Mouse (Mus musculus) cerebellum, postnatal 25 days (tissue): ENCODE data around the gene Tap2.

Experiments used
- DNase-seq, 2 experiments: peaks; one replicate each; pipeline ENCODE4 v3.0.0; 2021; ENCODE audit warnings: mixed read lengths in 2 of 2

The Tap2 gene

GRCm38 (mm10) chr17:34196941-34197894 is 6.1 kb upstream of the Tap2 start, which contains the start of gene Psmb8:
Gene Psmb8, plus strand, starts transcription at chr17:34197721.
- peak; percentile 79 to 89 for DNase-seq

DNA sequence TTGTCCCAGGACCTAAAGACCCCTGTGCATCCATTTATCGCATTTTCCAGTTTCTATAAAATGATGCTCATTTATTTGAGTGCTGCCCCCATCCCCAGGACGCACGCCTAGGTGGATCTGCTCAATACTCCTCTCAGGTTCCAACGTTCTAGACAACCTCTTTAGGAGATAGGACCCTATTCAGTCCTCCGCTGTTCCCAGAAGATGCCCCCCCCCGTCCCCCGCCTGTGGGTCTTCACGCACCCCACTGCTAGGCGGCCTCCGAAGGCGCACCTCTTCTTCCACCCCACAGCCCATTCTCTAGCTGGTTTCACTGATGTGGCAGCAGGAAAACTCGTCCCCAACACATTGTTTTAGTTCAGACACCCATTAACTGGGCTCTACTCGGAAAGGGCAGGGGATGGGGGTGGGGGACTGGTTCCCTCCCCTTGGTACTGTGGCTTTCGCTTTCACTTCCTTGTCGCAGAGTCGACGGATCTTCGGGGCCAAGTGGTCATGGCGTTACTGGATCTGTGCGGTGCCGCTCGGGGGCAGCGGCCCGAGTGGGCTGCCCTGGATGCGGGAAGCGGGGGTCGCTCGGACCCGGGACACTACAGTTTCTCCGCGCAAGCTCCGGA is 5.3 kb upstream of the Tap2 start:
- no peak for DNase-seq

DNA sequence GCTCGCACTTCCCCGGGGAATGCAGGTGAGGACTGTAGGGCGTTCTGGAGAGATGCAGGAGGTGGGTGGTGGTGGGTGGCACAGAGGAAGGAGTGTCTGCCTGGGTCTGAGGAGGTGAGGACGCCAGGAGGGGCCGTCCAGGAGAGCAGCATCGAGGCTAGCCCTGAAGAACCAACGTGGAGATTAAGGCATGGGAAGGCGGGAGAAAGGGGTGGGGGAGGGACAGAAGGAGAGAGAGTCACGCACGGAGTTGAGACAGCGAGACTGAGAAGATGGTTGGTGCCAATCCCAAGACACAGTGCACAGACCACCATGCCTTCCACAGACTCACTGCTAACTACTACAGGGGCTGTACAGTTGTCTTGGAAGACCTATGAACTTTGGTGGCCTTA is 4.8 kb upstream of the Tap2 start:
- DNase-seq: no peak

GRCm38 (mm10) chr17:34199050-34199619 is 4.2 kb upstream of the Tap2 start:
- DNase-seq: no peak

DNA sequence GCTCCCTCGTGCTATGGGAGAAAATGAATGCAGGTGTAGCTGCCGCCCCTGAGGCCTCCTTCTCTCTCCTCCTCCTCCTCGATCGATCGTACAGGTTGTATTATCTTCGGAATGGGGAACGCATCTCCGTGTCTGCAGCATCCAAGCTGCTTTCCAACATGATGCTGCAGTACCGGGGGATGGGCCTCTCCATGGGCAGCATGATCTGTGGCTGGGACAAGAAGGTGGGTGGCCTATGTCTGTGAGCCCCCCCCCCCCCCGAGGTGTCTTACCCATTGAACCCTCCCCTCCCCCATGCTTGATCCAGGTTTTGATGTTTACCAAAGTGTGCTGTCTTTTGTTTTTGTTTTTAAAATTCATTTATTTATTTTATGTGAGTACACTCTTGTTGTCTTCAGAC is 3.3 kb upstream of the Tap2 start:
- no peak for DNase-seq

DNA sequence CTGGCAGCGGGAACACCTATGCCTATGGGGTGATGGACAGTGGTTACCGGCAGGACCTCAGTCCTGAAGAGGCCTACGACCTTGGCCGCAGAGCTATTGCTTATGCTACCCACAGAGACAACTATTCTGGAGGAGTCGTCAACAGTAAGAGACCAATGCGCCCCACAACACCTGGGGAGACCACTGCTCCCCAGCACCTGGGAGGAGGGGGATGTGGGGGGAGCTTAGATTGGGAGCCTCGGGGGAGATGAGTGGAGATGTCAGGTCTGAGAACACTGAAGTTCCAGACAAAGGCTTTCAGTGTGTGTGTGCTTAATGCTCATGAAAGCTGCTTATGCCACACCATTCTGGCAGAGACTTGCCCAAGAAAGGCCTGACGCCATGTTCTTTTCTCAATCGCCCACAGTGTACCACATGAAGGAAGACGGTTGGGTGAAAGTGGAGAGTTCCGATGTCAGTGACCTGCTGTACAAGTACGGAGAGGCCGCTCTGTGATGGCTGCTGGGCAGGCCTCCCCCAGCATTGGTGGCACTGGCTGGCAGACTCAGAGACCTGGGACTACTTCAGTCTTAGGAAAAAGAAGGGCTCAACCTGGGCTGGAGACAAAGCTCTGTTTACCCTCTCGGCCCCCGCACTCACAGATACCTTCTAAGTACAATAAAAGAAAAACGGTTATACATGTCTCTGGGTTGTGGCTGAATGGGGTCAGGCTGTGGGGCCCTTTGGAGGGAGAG is 2.4 kb upstream of the Tap2 start:
- DNase-seq: no peak

- no peak for DNase-seq
Measured at GRCm38 (mm10) chr17:34201506-34202055, 1.7 kb upstream of the Tap2 start.

GRCm38 (mm10) chr17:34202760-34203442 is 426 bp upstream of the Tap2 start:
- DNase-seq: no peak

DNA sequence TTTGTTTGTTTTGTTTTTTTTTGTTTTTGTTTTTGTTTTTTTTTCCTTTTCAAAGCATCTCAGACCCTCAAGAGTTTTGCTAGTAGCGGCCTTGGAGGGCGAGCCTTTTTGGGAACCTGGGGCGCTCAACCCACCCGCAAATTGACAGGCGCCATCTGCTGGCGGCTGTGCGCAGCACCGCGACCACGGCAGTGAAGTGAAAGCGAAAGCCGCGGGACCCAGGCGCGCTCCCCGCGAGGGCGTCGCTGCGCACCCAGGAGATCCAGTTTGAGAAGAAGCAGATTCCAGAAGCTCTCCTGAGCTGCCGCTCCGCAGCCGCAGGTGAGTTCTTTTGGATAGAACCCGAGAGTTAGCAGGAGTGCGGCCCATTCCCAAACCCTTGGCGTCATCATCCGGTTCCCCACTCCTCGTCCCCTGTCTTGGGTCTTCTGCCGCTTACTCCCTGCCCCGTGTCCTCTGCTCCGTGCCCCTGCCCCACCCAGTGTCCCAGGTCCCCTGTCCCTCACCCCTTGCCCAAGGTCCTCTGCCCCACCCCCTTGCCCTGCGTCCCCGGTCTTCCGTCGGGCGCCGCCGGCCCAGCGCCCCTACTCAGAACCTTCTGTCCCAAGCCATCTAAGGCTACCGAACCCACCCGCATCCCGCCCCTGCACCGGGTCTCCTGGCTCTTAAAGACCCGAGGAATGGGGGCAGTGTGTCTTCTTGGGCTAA is 1.1 kb downstream of the Tap2 start:
- DNase-seq: peak; percentile 86 to 92

- DNase-seq: no peak
Measured at GRCm38 (mm10) chr17:34205021-34205745, 1.9 kb downstream of the Tap2 start.

DNA sequence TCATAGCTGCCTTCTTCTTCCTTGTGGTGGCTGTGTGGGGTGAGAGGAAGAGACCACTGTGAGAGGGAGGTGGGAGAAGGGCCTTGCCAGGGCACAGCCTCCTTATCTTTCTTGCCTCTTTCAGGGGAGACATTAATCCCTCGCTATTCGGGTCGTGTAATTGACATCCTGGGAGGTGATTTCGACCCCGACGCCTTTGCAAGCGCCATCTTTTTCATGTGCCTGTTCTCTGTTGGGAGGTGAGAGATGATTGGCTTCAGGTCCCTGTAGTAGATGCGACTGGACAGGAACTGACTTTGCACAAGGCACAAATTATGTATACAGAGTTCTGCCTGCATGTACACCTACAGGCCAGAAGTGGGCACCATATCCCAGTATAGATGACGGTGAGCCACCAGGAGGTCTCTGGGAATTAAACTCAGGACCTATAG is 2.4 kb downstream of the Tap2 start:
- no peak for DNase-seq

GRCm38 (mm10) chr17:34206731-34207130 is 3.4 kb downstream of the Tap2 start:
- DNase-seq: no peak

DNA sequence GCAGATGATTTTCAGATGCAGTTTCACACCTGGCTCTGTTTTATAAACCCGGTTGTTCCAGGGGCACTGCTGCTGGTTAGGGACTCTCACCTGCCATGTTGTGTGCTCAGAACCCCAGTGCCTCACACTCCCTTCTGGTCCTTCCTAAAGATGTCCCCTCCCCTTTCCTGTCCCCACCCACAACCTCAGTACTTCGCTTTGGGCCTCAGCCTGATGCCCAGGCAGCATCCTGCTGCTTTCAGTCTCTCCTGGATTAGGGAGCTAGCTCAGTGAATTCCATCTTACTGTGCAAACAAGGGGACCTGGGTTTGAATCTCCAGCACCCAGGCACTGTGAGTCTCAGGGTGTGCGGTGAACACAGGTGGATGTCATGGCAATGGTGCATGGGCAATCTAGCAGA is 4.1 kb downstream of the Tap2 start:
- DNase-seq: no peak

DNA sequence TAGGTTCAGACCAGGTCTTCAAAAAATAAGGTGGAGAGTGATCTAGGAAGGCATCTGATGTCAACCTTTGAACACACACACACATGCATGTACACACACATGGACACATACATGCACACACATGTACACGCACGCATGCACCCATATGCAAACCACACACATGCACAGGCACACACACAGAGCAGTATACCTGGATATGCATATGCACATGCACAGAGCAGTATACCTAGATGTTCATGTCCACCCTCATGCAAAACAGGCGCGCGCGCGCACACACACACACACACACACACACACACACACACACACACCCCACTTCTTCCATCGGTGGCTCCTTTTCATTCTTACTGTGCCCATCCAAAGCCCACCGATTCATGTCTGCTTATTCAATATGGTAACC is 4.5 kb downstream of the Tap2 start:
- DNase-seq: no peak

DNA sequence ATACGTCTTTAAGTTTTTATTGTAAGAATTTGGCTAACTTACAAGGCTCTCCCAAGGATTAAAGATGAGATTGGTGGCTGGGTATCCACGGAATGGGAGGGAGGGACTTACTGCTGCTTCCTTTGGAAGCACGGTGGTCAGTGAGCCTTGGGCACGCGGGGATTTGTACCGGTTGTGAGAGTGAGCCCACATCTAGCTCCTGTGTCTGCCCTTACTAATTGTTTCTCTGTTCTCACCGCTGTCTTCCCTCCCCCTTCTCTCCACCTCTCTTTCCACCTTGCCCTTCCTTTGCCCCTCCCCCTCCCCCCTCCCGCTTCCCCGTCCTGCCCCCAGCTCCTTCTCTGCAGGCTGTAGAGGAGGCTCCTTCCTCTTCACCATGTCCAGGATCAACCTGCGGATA is 5.1 kb downstream of the Tap2 start:
- DNase-seq: no peak

DNA sequence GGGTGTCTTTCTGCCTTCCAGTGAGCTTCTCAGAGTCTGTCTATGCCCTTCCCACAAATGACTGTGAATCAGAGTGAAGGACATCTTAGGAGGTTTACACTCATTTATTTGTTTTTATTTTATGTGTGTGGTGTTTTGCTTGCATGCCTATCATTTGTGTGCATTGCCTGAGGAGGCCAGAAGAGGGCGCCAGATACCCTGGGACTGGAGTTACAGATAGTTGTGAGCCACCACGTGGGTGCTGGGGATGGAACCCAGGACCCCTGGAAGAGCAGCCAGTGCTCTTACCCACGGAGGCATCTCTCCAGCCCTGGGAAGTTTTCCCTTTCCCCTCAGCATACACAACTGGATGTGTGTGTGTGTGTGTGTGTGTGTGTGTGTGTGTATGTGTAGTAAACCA is 6.4 kb downstream of the Tap2 start:
- no peak for DNase-seq

GRCm38 (mm10) chr17:34210599-34210998 is 7.3 kb downstream of the Tap2 start:
- DNase-seq: no peak

DNA sequence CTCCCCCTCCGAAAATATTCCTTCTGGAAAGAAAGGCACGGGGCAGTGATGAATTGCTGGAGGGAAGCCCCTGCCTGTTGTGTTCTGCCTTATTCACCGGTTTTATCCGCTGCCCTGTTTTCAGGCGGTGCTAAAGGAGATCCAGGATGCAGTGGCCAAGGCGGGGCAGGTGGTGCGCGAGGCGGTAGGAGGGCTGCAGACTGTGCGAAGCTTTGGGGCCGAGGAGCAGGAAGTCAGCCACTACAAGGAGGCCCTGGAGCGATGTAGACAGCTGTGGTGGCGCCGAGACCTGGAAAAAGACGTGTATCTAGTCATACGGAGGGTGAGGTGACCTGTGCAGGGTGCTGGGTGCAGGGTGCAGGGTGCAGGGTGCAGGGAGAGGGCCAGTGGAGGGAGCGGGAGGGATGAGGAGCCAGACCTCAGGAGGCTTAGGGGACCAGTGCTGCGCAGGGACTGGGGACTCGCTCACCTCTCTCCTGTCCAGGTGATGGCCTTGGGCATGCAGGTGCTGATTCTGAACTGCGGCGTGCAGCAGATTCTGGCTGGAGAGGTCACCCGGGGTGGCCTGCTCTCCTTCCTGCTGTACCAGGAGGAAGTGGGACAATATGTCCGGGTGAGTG is 8.5 kb downstream of the Tap2 start:
- DNase-seq: no peak

GRCm38 (mm10) chr17:34213936-34214335 is 10.6 kb downstream of the Tap2 start:
- no peak for DNase-seq

DNA sequence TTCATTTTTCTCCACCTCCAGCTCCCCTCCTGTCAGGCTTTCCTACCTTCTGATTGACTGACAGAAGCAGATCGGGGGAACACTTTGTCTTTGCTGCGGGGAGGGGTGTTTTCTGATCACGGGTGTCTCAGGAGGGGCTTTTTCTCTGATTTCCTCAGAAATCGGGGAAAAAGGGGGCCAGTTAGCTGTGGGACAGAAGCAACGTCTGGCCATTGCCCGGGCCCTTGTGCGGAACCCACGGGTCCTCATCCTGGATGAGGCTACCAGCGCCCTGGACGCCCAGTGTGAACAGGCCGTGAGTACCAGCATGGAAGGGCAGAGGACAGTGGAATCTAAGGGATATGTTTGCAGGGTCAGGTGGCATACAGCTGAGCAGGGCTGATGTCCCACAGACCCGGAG is 11.8 kb downstream of the Tap2 start:
- DNase-seq: no peak
